Mouse (Mus musculus) forebrain, embryonic 16.5 days (tissue): ENCODE results near the gene Krtap10-4. TPM values are rescaled to one million over a fixed set of nuclear protein-coding genes. Genes with fewer than 3 reads are reported as not detected.
A peak's percentile ranks its signal among the peaks of the same experiment; 100 is the strongest.

ENCODE experiments used
- ATAC-seq: fragments of 200-750 bp; cut with Nextera tagmentation; 2 replicates; pipeline ENCODE4 v1.8.0; 2017; ENCODE audit warnings: mild to moderate bottlenecking, moderate library complexity
- H3K27ac ChIP-seq: fragments of 300-500 bp; sonication (generic); 2 replicates; pipeline ENCODE4 v1.5.1; 2014; ENCODE audit warnings: low read length, control low read depth
- H3K27me3 ChIP-seq: fragments of 300-500 bp; sonication (generic); replicated peaks from 2 replicates; pipeline ENCODE4 v1.6.1; 2014; ENCODE audit warnings: low read length; ENCODE audit not compliant: control insufficient read depth, insufficient read depth
- H3K36me3 ChIP-seq: fragments of 300-500 bp; sonication (generic); 2 replicates; pipeline ENCODE4 v1.6.1; 2014; ENCODE audit not compliant: control insufficient read depth, insufficient read depth
- H3K4me1 ChIP-seq: fragments of 300-500 bp; sonication (generic); replicated peaks from 2 replicates; pipeline ENCODE4 v1.6.1; 2014; ENCODE audit warnings: low read length; ENCODE audit not compliant: control insufficient read depth, insufficient read depth
- H3K4me2 ChIP-seq: fragments of 300-500 bp; sonication (generic); 2 replicates; pipeline ENCODE4 v1.6.1; 2014; ENCODE audit warnings: mild to moderate bottlenecking, low read length, control low read depth
- H3K4me3 ChIP-seq: fragments of 300-500 bp; sonication (generic); replicated peaks from 2 replicates; pipeline ENCODE4 v1.5.1; 2014; ENCODE audit warnings: mild to moderate bottlenecking, low read length, control low read depth
- H3K9ac ChIP-seq: fragments of 300-500 bp; sonication (generic); replicated peaks from 2 replicates; pipeline ENCODE4 v1.6.1; 2014; ENCODE audit warnings: low read depth, low read length, control low read depth
- H3K9me3 ChIP-seq: fragments of 300-500 bp; sonication (generic); 2 replicates; pipeline ENCODE4 v1.6.1; 2016; ENCODE audit warnings: low read length; ENCODE audit not compliant: control insufficient read depth
- WGBS: fragments of 180-500 bp; shearing (Covaris S2); extraction: QIAGEN DNeasy Blood & Tissue Kit; methylation state at CpG from one replicate; pipeline ENCODE4 v1.1.7; 2014; 5-methylcytosine and 5-hydroxymethylcytosine counted together
- polyA plus RNA-seq: library from polyadenylated mRNA; unstranded; fragments of >200 nt; fragmentation: Nextera tagmentation; extraction: Ambion mirVana; gene quantifications from 2 replicates; pipeline ENCODE4 v1.2.1, GENCODE M21; 2015

The Krtap10-4 gene
- not detected in 2 replicates for polyA plus RNA-seq

DNA sequence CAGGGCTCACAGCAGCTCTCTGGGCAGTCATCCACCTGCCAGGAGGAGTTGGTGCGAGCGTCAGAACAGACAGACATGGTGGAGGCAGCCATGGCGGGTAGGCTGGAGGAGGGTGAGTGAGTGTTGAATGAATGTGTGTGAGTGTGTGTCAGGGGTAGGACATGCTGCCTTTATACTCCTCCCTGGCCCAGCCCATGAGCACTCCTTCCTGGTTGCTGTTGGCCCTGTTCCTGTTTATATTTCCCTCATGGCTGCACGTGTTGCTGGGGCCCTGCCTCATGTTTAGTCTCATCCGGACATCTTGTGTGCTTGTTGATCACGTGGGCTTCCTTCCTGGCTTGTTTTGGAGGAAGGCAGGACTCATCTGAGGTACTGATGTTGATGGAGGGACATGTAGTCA, at the start of gene Krtap10-4:
Gene Krtap10-4, minus strand, starts transcription at position 145 of the 400 bp plus-strand sequence.
- Histone ChIP-seq H3K27ac (no peak within 1 kb of the TSS), H3K9ac (no peak within 1 kb of the TSS), H3K27me3 (no peaks in the 10 kb centered on the region), H3K4me1 (no peaks in the 10 kb centered on the region), H3K36me3 (no peaks in the 10 kb centered on the region), H3K4me3 (no peak within 1 kb of the TSS), H3K9me3 (peaks cover 6% of the 10 kb centered on the region), H3K4me2 (no peak within 1 kb of the TSS)
- ATAC-seq = no peak
- 73% methylated on average over 6 of the region's 6 CpGs for WGBS

DNA sequence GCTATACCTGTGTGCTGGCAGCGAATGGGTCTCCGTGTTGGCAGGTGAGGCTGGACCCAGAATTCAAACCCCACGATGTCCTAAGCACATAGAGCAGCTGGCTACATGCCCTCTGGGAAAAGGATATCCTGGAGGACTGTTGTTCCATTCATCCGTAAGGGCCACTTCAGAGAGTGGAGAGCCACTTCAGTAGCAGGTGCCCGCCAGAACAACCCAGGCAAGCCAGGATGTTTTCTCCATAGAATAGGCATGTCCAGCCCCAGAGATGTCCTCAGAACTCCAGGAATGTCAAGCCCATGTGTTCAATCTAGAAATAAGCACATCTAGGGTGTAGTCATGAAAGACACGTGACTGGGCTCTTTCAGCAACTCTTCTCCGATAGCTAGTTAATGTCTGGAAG, 42.8 kb upstream of the Krtap10-4 start:
- Histone ChIP-seq H3K27me3 (no peaks in the 10 kb centered on the region), H3K4me3 (no peak overlapping the region), H3K27ac (no peak overlapping the region), H3K36me3 (no peaks in the 10 kb centered on the region), H3K9me3 (no peaks in the 10 kb centered on the region), H3K4me2 (no peak overlapping the region), H3K9ac (no peak overlapping the region), H3K4me1 (no peaks in the 10 kb centered on the region)
- WGBS = 89% methylated on average over 7 of the region's 7 CpGs
- ATAC-seq = no peak

DNA sequence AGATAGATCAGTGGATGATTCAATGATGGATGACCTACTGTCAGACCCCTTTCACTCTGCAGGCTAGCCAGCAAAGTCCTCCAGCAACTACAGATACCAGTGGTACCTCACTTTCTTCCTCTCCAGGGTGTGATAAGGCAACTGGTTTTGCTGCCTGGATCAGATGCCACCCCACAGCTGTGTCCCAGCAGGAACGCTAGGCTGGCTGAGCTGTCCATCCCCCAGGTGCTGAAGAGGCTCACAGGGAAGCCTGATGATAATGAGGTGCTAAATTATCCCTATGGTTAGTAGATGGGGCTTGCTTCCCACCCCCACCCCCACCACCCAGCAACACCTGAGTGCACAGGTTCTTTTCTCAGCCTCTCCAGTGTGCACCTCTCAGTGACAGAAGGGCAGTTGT, 40.7 kb upstream of the Krtap10-4 start:
- H3K27ac ChIP-seq = no peak overlapping the region
- no peak for ATAC-seq
- H3K4me3 ChIP-seq = no peak overlapping the region
- H3K36me3 ChIP-seq = no peaks in the 10 kb centered on the region
- 50% methylated on average over 1 of the region's 1 CpGs for WGBS
- H3K4me1 ChIP-seq = no peaks in the 10 kb centered on the region
- no peaks in the 10 kb centered on the region for H3K9me3 ChIP-seq
- H3K4me2 ChIP-seq = no peak overlapping the region
- H3K27me3 ChIP-seq = no peaks in the 10 kb centered on the region
- H3K9ac ChIP-seq = no peak overlapping the region

DNA sequence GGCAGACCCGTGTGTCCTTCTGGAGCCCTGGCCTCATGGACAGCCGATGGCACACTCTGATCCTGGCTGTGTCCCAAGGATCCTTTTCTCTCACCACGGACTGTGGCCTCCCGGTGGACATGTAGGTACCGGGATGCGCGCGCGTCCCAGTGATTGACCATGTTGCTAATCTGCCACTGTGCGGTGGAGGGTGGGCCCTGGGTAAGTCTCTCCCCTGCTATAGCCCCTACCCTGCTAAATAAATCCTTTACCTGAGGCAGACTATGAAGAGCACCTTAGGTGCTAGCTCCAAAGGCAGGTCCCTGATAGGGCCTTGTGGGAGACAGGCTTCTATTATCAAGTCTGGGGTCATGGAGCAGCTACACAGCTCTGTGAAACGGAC, 37.9 kb upstream of the Krtap10-4 start:
- H3K9ac ChIP-seq = no peak overlapping the region
- H3K4me2 ChIP-seq = peak overlapping the region; percentile 17; the same call in 1 of the 2 replicates
- ATAC-seq = no peak
- H3K4me3 ChIP-seq = 0 out of 2 replicates have a peak overlapping the region, but pooled peaks have one; percentile 8
- 32% methylated on average over 11 of the region's 11 CpGs for WGBS
- H3K9me3 ChIP-seq = no peaks in the 10 kb centered on the region
- H3K36me3 ChIP-seq = no peaks in the 10 kb centered on the region
- no peaks in the 10 kb centered on the region for H3K27me3 ChIP-seq
- H3K4me1 ChIP-seq = no peaks in the 10 kb centered on the region
- no peak overlapping the region for H3K27ac ChIP-seq

DNA sequence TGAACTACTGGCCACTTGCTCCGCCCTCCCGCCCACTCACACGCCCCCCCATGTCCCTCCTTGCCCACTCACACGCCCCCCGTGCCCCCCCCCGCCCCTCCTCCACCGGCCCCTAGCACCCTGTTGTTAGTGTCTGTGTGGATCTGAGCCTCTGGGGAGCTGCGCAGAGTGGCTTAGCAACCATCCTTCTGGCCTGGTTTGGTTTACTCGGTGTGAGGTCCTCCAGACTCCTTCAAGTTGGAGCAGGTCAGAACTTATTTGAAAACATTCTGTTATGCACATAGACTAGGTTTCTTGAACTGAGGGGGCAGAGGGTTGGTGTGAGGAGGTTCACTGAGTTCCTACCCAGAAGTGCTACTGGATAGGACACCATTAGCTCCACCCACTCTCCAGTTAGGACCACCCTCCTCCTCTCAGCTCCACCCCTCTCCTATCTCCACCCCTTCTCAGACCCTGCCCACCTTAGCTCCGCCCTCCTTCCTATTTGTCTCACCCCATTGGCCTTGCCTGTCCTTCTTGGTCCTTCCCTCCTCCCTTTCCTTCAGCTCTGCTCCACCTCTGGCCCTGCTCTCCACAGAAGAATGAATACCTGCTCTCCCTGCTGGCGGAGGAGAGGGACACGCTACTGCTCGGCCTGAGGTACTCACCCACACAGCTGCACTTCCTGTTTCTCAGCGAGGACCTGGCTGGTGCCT, 37.3 kb upstream of the Krtap10-4 start:
- peak; percentile 45; the same call in 1 of the 2 replicates for ATAC-seq
- no peaks in the 10 kb centered on the region for H3K27me3 ChIP-seq
- WGBS = 34% methylated on average over 14 of the region's 14 CpGs
- no peaks in the 10 kb centered on the region for H3K9me3 ChIP-seq
- H3K4me3 ChIP-seq = 0 out of 2 replicates have a peak overlapping the region, but pooled peaks have one; percentile 8
- no peaks in the 10 kb centered on the region for H3K36me3 ChIP-seq
- no peak overlapping the region for H3K27ac ChIP-seq
- no peaks in the 10 kb centered on the region for H3K4me1 ChIP-seq
- H3K4me2 ChIP-seq = peak overlapping the region; percentile 17; the same call in 1 of the 2 replicates
- H3K9ac ChIP-seq = no peak overlapping the region

DNA sequence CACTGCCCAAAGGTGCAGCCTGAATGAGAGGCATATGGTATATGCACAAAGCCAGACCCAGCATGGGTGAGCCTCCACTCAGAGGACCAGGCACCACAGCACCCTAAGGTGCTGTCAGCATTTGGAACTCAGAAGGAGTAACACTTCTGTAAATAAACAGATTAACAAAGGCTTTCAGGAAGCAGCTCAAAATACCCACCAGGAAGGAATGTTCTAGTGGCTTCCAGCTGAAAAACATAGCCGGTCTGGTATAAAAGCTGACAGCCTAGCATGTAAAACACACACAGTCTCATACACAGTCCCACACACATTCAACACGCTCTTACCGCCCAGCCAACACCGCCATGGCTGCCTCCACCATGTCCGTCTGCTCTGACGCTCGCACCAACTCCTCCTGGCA, 34.8 kb upstream of the Krtap10-4 start, which contains the start of gene Gm3285:
Gene Gm3285, plus strand, starts transcription at position 301 of the 400 bp plus-strand sequence.
- H3K4me2 ChIP-seq = no peak within 1 kb of the TSS
- H3K9me3 ChIP-seq = no peaks in the 10 kb centered on the region
- no peaks in the 10 kb centered on the region for H3K27me3 ChIP-seq
- no peaks in the 10 kb centered on the region for H3K4me1 ChIP-seq
- no peak within 1 kb of the TSS for H3K27ac ChIP-seq
- WGBS = 50% methylated on average over 7 of the region's 7 CpGs
- no peak within 1 kb of the TSS for H3K9ac ChIP-seq
- H3K36me3 ChIP-seq = no peaks in the 10 kb centered on the region
- ATAC-seq = no peak
- no peak within 1 kb of the TSS for H3K4me3 ChIP-seq

DNA sequence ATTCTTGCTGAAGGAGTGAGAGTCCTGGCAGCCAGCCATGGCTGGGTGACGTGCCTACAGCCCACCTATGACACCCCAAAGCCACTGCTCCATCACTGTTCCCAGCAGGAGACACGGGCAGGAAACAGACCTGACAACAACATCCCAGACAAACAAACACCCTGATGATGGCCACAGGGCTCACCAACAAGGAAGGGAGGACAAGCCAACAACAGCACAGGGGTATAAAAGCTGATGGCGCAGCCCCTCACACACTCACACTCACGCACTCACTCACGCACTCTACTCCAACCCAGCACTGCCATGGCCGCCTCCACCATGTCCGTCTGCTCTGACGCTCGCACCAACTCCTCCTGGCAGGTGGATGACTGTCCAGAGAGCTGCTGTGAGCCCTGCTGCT, 25.7 kb upstream of the Krtap10-4 start, which contains the start of gene Gm10318:
Gene Gm10318, plus strand, starts transcription at position 301 of the 400 bp plus-strand sequence.
- Histone ChIP-seq H3K4me1 (no peaks in the 10 kb centered on the region), H3K27ac (no peak within 1 kb of the TSS), H3K9ac (no peak within 1 kb of the TSS), H3K4me3 (no peak within 1 kb of the TSS), H3K4me2 (no peak within 1 kb of the TSS), H3K27me3 (no peaks in the 10 kb centered on the region), H3K9me3 (no peaks in the 10 kb centered on the region; the same call in 1 of the 2 replicates), H3K36me3 (no peaks in the 10 kb centered on the region)
- no peak for ATAC-seq
- 68% methylated on average over 9 of the region's 9 CpGs for WGBS

DNA sequence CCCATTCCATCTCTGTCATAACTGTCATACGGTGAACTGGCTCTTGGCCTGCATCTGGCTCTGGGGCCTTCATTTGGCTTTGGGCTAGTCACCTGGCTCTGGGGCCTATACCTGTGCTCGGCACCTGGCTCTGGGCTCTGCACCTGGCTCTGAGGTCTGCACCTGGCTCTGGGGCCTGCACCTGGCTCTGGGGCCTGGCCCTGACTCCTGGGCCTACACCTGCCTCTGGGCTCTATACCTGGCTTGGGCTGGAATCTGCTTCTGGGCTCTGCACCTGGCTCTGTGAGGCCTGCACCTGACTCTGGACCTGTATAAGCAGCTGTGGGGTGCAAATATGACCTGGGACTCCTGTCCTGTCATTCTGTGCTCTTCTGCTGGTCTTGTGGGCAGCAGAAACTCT, 20.6 kb upstream of the Krtap10-4 start:
- peaks cover 7% of the 10 kb centered on the region for H3K9me3 ChIP-seq
- no peak overlapping the region for H3K4me3 ChIP-seq
- ATAC-seq = no peak
- no peak overlapping the region for H3K4me2 ChIP-seq
- no peaks in the 10 kb centered on the region for H3K27me3 ChIP-seq
- no peak overlapping the region for H3K27ac ChIP-seq
- 76% methylated on average over 2 of the region's 2 CpGs for WGBS
- H3K9ac ChIP-seq = no peak overlapping the region
- H3K36me3 ChIP-seq = no peaks in the 10 kb centered on the region
- no peaks in the 10 kb centered on the region for H3K4me1 ChIP-seq

DNA sequence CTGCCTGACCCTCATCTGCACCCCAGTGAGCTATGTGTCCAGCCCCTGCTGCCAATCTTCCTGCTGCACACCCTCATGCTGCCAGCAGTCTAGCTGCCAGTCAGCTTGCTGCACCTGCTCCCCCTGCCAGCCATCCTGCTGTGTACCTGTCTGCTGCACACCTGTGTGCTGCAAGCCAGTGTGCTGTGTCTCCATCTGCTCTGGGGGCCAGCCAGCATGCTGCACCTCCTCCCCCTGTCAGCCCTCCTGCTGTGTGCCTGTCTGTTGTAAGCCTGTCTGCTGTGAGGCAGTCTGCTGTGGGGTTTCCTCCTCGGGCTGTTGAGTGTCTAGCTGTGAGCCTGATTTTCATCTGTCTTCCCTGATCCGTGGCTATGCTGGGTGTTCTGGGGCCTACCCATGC, 20.1 kb upstream of the Krtap10-4 start:
- ATAC-seq = no peak
- Histone ChIP-seq H3K27ac (no peak overlapping the region), H3K27me3 (no peaks in the 10 kb centered on the region), H3K4me2 (no peak overlapping the region), H3K4me1 (no peaks in the 10 kb centered on the region), H3K9me3 (peaks cover 7% of the 10 kb centered on the region), H3K9ac (no peak overlapping the region), H3K36me3 (no peaks in the 10 kb centered on the region), H3K4me3 (no peak overlapping the region)
- 10% methylated on average over 2 of the region's 2 CpGs for WGBS
